28 mouse cellular contexts compared by ENCODE assay signal in the genomic region with DNA sequence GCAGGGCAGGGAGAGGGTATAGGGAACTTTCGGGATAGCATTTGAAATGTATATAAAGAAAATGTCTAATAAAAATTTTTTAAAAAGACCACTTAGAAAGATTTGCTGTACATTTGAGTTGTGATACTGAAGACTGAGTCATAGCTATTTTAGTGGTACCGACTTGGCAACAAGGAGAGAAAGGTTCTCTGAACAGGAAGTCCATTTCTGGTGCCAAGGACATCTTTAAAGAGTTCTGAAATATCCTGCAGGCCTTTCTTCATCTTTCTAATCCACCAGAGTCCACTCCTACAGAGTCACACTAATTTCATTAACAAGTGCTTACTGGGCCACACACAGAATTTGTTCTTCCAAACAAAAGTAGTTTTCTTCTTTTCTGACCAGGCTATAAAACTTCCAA.
"Had no signal": no experiment of that assay in that cellular context is flagged by ENCODE, and none has a peak within 500 bp of the region (broad histone marks: within the 10 kb centered on the region; RNA-seq: fewer than 3 reads in every experiment).

No protein-coding gene starts in this region.

- H3K36me3 ChIP-seq: embryonic facial prominence, embryonic 10.5 days; embryonic facial prominence, embryonic 12.5 days; embryonic facial prominence, embryonic 13.5 days; embryonic facial prominence, embryonic 15.5 days; forebrain, embryonic 10.5 days; forebrain, embryonic 12.5 days; forebrain, embryonic 15.5 days had no signal

- H3K4me2 ChIP-seq: embryonic facial prominence, embryonic 12.5 days; embryonic facial prominence, embryonic 13.5 days; embryonic facial prominence, embryonic 15.5 days; forebrain, embryonic 12.5 days; forebrain, embryonic 13.5 days; forebrain, embryonic 15.5 days had no signal

- DNase-seq: cerebellum, adult 2 months; cerebellum, adult 8-10 months; cerebellum, adult 9-10 months; cerebellum, adult 9-11 months; cerebellum, postnatal 10 days; cerebellum, postnatal 14 days; cerebellum, postnatal 25 days; cerebellum, postnatal 36 days; embryo, embryonic 11 days; forebrain, postnatal 0 days; gastrocnemius, adult 2 months; gastrocnemius, postnatal 14 days; gastrocnemius, postnatal 25 days; gastrocnemius, postnatal 36 days; heart, adult 11 months; heart, adult 18-20 months; heart, adult 2 months had no signal

- H3K9ac ChIP-seq: embryonic facial prominence, embryonic 12.5 days; embryonic facial prominence, embryonic 13.5 days; embryonic facial prominence, embryonic 15.5 days; forebrain, embryonic 12.5 days; forebrain, embryonic 13.5 days; forebrain, embryonic 15.5 days; forebrain, postnatal 0 days had no signal

- H3K4me1 ChIP-seq: embryonic facial prominence, embryonic 10.5 days; embryonic facial prominence, embryonic 12.5 days; embryonic facial prominence, embryonic 13.5 days; embryonic facial prominence, embryonic 15.5 days; forebrain, embryonic 10.5 days; forebrain, embryonic 12.5 days; forebrain, embryonic 13.5 days; forebrain, embryonic 15.5 days had no signal

- ATAC-seq: forebrain, embryonic 13.5 days; forebrain, embryonic 14.5 days; forebrain, embryonic 15.5 days; forebrain, embryonic 16.5 days; forebrain, postnatal 0 days had no signal

- H3K4me3 ChIP-seq: embryonic facial prominence, embryonic 10.5 days; embryonic facial prominence, embryonic 12.5 days; embryonic facial prominence, embryonic 13.5 days; embryonic facial prominence, embryonic 15.5 days; erythroblast, embryonic 14.5 days; forebrain, embryonic 10.5 days; forebrain, embryonic 12.5 days; forebrain, embryonic 13.5 days; forebrain, embryonic 15.5 days; gastrocnemius, adult 2 months; heart, adult 2 months had no signal

- H3K9me3 ChIP-seq: embryonic facial prominence, embryonic 10.5 days; embryonic facial prominence, embryonic 12.5 days; embryonic facial prominence, embryonic 13.5 days; embryonic facial prominence, embryonic 15.5 days; forebrain, embryonic 10.5 days; forebrain, embryonic 12.5 days; forebrain, embryonic 13.5 days; forebrain, embryonic 15.5 days had no signal

- H3K27me3 ChIP-seq: embryonic facial prominence, embryonic 12.5 days; embryonic facial prominence, embryonic 13.5 days; embryonic facial prominence, embryonic 15.5 days; forebrain, embryonic 12.5 days; forebrain, embryonic 13.5 days; forebrain, embryonic 15.5 days had no signal

- H3K27ac ChIP-seq: embryonic facial prominence, embryonic 10.5 days; embryonic facial prominence, embryonic 12.5 days; embryonic facial prominence, embryonic 13.5 days; embryonic facial prominence, embryonic 15.5 days; forebrain, embryonic 10.5 days; forebrain, embryonic 12.5 days; forebrain, embryonic 13.5 days; forebrain, embryonic 15.5 days; gastrocnemius, adult 2 months; heart, adult 2 months had no signal
